ENCODE assay signal across 9 mouse cellular contexts in the genomic region with DNA sequence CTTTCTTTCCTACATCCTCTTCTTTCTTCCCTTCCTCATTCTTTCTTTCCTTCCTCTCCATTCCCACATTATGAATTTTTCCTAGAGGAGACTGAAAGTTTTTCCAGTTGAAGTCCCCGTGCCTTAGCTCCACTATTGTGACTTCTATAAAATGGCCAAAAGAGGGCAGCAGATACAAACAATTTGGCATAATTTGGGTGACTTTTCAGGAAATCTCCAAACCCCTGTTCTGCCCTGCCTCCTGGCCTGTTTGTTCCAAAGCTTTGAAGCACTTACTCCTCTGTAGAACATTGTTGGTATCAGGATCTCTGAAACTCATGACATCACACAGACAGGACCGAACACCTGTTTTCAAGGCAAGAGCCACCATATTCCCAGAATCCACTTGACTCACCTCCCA.
DNase-seq lines count a peak whose midpoint lies in the region; ATAC-seq and TF ChIP-seq lines count a peak whose summit lies in the region.
"Had no signal": no experiment of that assay in that cellular context is flagged by ENCODE, and none has a peak within 500 bp of the region (broad histone marks: within the 10 kb centered on the region; RNA-seq: fewer than 3 reads in every experiment).

No protein-coding gene starts in this region.

- no peak overlapping the region for H3K4me3 ChIP-seq in neural tube, embryonic 15.5 days (replicated peaks)
- no peak overlapping the region for H3K4me3 ChIP-seq in embryonic fibroblast, embryonic 13.5 days (ENCODE audit: insufficient read depth, low read length)
- H3K4me3 ChIP-seq in neural tube, embryonic 12.5 days = no peak overlapping the region
- H3K4me3 ChIP-seq: liver, embryonic 15.5 days had no signal

- no peak overlapping the region for H3K27ac ChIP-seq in neural tube, embryonic 15.5 days (replicated peaks)
- no peak overlapping the region for H3K27ac ChIP-seq in embryonic fibroblast, embryonic 13.5 days (ENCODE audit: insufficient read depth, low read length)
- H3K27ac ChIP-seq in neural tube, embryonic 12.5 days = no peak overlapping the region
- H3K27ac ChIP-seq: liver, embryonic 15.5 days had no signal

- no peak for TF ChIP-seq POLR2A in embryonic fibroblast, embryonic 13.5 days (IDR thresholded peaks at IDR 0.05; ENCODE audit: low read depth, low read length)

- DNase-seq in frontal cortex, postnatal 14 days (ENCODE audit: low spot score in 2 of 2) = no peak
- DNase-seq in neural tube, embryonic 10.5 days (ENCODE audit: extremely low spot score, low spot score) = peak; percentile 14
- DNase-seq in gastrocnemius, adult 18-20 months (ENCODE audit: low spot score) = no peak
- no peak for DNase-seq in frontal cortex, postnatal 10 days (ENCODE audit: low spot score in 2 of 2)

- no peak overlapping the region for H3K4me2 ChIP-seq in neural tube, embryonic 15.5 days
- H3K4me2 ChIP-seq in neural tube, embryonic 12.5 days (replicated peaks) = no peak overlapping the region
- H3K4me2 ChIP-seq: liver, embryonic 15.5 days had no signal

- H3K4me1 ChIP-seq in neural tube, embryonic 15.5 days = no peaks in the 10 kb centered on the region
- no peaks in the 10 kb centered on the region for H3K4me1 ChIP-seq in embryonic fibroblast, embryonic 13.5 days (ENCODE audit: control insufficient read depth, insufficient read depth, low read length)
- no peaks in the 10 kb centered on the region for H3K4me1 ChIP-seq in neural tube, embryonic 12.5 days
- H3K4me1 ChIP-seq: liver, embryonic 15.5 days had no signal

- H3K36me3 ChIP-seq in neural tube, embryonic 15.5 days = no peaks in the 10 kb centered on the region
- no peaks in the 10 kb centered on the region for H3K36me3 ChIP-seq in neural tube, embryonic 12.5 days
- H3K36me3 ChIP-seq: liver, embryonic 15.5 days had no signal

- ATAC-seq in frontal cortex, adult (ENCODE audit: low TSS enrichment) = peak; percentile 73
- no peak for ATAC-seq in neural tube, embryonic 15.5 days (ENCODE audit: low FRiP score)
- ATAC-seq in neural tube, embryonic 12.5 days (ENCODE audit: low FRiP score, low read depth) = 0 out of 2 replicates have a peak, but pooled peaks have one; percentile 29

- 0 out of 2 replicates have a peak, but pooled peaks have one; percentile 2 for TF ChIP-seq CTCF in embryonic fibroblast, embryonic 13.5 days (IDR thresholded peaks at IDR 0.05; ENCODE audit: borderline replicate concordance, insufficient read depth, low read length)

- H3K9ac ChIP-seq in neural tube, embryonic 15.5 days (replicated peaks) = no peak overlapping the region
- H3K9ac ChIP-seq in neural tube, embryonic 12.5 days = no peak overlapping the region
- H3K9ac ChIP-seq: liver, embryonic 15.5 days had no signal

- WGBS in neural tube, embryonic 15.5 days = 65% methylated on average over 2 of the region's 2 CpGs
- 64% methylated on average over 2 of the region's 2 CpGs for WGBS in neural tube, embryonic 12.5 days

- H3K9me3 ChIP-seq in neural tube, embryonic 15.5 days (replicated peaks) = no peaks in the 10 kb centered on the region
- no peaks in the 10 kb centered on the region for H3K9me3 ChIP-seq in neural tube, embryonic 12.5 days
- H3K9me3 ChIP-seq: liver, embryonic 15.5 days had no signal

- no peaks in the 10 kb centered on the region for H3K27me3 ChIP-seq in neural tube, embryonic 15.5 days (replicated peaks)
- H3K27me3 ChIP-seq in neural tube, embryonic 12.5 days (replicated peaks) = no peaks in the 10 kb centered on the region
- H3K27me3 ChIP-seq: liver, embryonic 15.5 days had no signal
